Mouse (Mus musculus): Measurements from ENCODE around the gene Sppl3. TPM values are rescaled to one million over a fixed set of nuclear protein-coding genes. Genes with fewer than 3 reads are reported as not detected.
"Not testable (repeated sequence)": the region's sequence is repeated elsewhere in the genome, so short reads cannot be mapped to it uniquely, and the experiment has no call there.

The Sppl3 gene
- polyA plus RNA-seq, 1 experiment from 2014 or later = 43.6 TPM

DNA sequence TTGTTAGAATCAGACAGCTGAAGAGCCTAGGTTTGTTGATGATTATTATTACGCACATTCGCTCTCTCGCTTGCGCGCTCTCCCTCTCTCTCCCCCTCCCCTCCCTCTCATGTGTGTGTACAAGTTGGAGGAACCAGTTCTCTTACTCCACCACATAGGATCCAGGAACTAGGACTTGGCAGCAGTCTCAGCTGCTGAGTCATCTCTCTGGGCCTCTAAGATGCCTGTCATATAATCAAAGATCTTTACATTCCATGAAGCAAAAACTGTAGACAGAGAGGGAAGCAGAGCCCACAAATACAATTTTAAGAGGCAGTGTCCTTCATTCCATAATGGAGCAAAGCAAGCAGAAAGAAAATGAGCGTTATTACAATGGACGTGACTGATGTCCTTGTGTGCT is 61.2 kb downstream of the Sppl3 start:
- H3K27me3 ChIP-seq (ENCODE audit: control insufficient read depth, insufficient read depth, low read length) = no peaks in the 10 kb centered on the region
- no peak for DNase-seq (ENCODE audit: low spot score)
- no peak overlapping the region for H3K4me2 ChIP-seq (ENCODE audit: low read depth, low read length)
- no peaks in the 10 kb centered on the region for H3K36me3 ChIP-seq (replicated peaks; ENCODE audit: control insufficient read depth, insufficient read depth, low read depth, low read length)
- no peaks in the 10 kb centered on the region for H3K4me1 ChIP-seq (ENCODE audit: control insufficient read depth, insufficient read depth, low read length)
- H3K9me3 ChIP-seq (replicated peaks; ENCODE audit: control insufficient read depth, low read length) = no peaks in the 10 kb centered on the region
- no peak overlapping the region for H3K9ac ChIP-seq (replicated peaks; ENCODE audit: low read length)
- H3K27ac ChIP-seq (replicated peaks; ENCODE audit: low read depth, low read length) = no peak overlapping the region
- no peak for ATAC-seq (replicated peaks; ENCODE audit: insufficient number of reproducible peaks, low FRiP score, low TSS enrichment, low read depth)
- 93% methylated on average over 7 of the region's 7 CpGs for WGBS
- H3K4me3 ChIP-seq (ENCODE audit: low read depth, low read length) = no peak overlapping the region

DNA sequence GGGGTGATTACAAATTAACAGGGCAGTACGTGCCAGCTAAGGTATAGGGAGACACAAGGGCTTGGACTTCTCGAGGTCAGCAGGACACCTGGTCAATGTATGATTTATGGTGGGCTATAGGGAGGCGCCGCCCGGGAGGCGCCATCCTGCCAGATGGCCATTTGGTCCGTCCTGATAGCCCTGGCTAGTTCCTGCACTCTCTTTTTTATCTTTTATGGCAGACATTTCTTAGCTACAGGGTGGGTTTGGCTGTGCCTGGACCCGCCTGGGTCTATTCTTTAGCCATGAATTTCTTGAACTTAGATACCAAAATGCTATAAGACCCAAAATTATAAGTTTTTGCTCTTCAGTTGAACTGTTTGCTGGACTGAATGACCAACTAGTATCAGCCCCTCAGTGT is 62.4 kb downstream of the Sppl3 start:
- not testable (repeated sequence) for ATAC-seq (replicated peaks; ENCODE audit: insufficient number of reproducible peaks, low FRiP score, low TSS enrichment, low read depth); H3K27ac ChIP-seq (replicated peaks; ENCODE audit: low read depth, low read length); DNase-seq (ENCODE audit: low spot score); H3K9ac ChIP-seq (replicated peaks; ENCODE audit: low read length); H3K27me3 ChIP-seq (ENCODE audit: control insufficient read depth, insufficient read depth, low read length); H3K4me1 ChIP-seq (ENCODE audit: control insufficient read depth, insufficient read depth, low read length); H3K4me3 ChIP-seq (ENCODE audit: low read depth, low read length); H3K9me3 ChIP-seq (replicated peaks; ENCODE audit: control insufficient read depth, low read length); H3K36me3 ChIP-seq (replicated peaks; ENCODE audit: control insufficient read depth, insufficient read depth, low read depth, low read length); H3K4me2 ChIP-seq (ENCODE audit: low read depth, low read length)
- WGBS = 85% methylated on average over 8 of the region's 8 CpGs

DNA sequence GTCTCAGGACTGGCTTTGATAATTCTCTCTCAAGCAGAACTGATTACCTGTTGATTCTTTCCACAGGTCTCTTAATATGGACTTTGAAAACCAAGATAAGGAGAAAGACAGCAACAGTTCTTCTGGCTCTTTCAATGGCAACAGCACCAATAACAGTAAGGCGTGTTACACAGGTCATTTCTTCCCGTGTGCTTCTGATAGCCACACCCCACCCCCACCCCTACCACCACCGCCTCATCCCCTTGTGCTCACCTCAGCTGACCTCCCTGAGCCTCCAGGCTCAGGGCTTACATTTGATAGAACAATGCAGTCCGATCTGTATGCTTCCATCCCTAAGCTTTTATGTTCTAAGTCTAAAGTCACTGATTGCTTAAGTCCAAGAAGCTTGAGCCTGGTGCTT is 63.8 kb downstream of the Sppl3 start:
- Histone ChIP-seq H3K4me3 (ENCODE audit: low read depth, low read length) (no peak overlapping the region), H3K4me2 (ENCODE audit: low read depth, low read length) (no peak overlapping the region), H3K9ac (replicated peaks; ENCODE audit: low read length) (no peak overlapping the region), H3K4me1 (ENCODE audit: control insufficient read depth, insufficient read depth, low read length) (no peaks in the 10 kb centered on the region), H3K27me3 (ENCODE audit: control insufficient read depth, insufficient read depth, low read length) (no peaks in the 10 kb centered on the region), H3K36me3 (replicated peaks; ENCODE audit: control insufficient read depth, insufficient read depth, low read depth, low read length) (no peaks in the 10 kb centered on the region), H3K27ac (replicated peaks; ENCODE audit: low read depth, low read length) (no peak overlapping the region), H3K9me3 (replicated peaks; ENCODE audit: control insufficient read depth, low read length) (no peaks in the 10 kb centered on the region)
- 85% methylated on average over 4 of the region's 4 CpGs for WGBS
- DNase-seq (ENCODE audit: low spot score) = no peak
- ATAC-seq (replicated peaks; ENCODE audit: insufficient number of reproducible peaks, low FRiP score, low TSS enrichment, low read depth) = no peak

DNA sequence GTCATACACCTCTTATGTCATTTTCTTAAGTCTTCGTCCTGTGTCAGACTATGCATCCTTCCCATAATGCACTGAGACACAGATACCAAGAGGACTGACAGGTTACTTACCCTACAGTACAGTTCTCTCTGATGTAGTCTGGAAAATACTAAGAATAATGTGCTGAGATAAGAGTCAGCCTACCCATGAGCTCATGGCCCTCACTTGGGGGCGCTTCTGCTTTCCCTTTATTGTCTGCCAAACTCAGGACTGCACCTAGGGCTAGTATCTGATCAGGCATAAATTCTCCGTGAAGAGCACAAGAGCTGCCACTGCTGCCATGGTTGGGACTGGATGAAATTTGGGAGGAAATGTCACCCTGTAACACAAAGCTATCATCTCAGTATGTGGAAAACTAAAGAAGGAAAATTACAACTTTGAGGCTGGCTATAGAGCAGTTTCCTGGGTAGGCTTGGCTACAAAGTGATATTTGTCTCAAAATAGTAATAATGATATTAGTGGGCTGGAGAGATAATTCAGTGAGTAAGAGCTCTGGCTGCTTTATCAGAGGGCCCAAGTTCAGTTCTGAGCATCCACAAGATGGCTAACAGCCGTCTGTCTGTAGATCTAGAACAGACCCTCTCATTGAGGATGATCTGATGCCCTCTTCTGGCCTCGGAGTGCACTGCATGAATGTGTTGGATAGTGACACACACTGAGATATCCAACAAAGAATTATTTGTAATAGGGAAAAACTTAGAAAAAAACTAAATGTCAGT is 65.4 kb downstream of the Sppl3 start:
- Histone ChIP-seq H3K9me3 (replicated peaks; ENCODE audit: control insufficient read depth, low read length) (no peaks in the 10 kb centered on the region), H3K9ac (replicated peaks; ENCODE audit: low read length) (no peak overlapping the region), H3K27me3 (ENCODE audit: control insufficient read depth, insufficient read depth, low read length) (no peaks in the 10 kb centered on the region), H3K4me3 (ENCODE audit: low read depth, low read length) (no peak overlapping the region), H3K4me1 (ENCODE audit: control insufficient read depth, insufficient read depth, low read length) (no peaks in the 10 kb centered on the region), H3K4me2 (ENCODE audit: low read depth, low read length) (no peak overlapping the region), H3K36me3 (replicated peaks; ENCODE audit: control insufficient read depth, insufficient read depth, low read depth, low read length) (no peaks in the 10 kb centered on the region), H3K27ac (replicated peaks; ENCODE audit: low read depth, low read length) (no peak overlapping the region)
- 58% methylated on average over 5 of the region's 5 CpGs for WGBS
- DNase-seq (ENCODE audit: low spot score) (peak; percentile 74), ATAC-seq (replicated peaks; ENCODE audit: insufficient number of reproducible peaks, low FRiP score, low TSS enrichment, low read depth) (no peak)

DNA sequence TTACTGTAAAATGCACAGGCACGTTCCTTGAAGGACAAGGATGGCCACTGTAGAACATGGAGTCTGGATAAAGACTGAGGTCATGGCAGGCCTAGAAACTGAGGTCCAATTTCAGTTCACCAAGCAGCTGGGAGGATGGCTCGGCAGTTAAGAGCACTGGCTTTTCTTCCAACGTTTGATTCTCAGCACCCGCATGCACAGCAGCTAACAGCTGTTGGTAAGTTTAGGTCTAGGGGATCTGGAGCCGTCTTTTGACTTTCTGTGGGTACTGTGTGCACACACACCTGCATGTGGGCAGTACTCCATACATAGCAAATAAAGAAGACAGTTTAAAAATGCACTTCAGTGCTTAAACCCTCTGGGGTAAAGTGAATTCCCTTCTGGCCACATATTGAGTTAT is 70.7 kb downstream of the Sppl3 start:
- 81% methylated on average over 5 of the region's 5 CpGs for WGBS
- Histone ChIP-seq H3K4me2 (ENCODE audit: low read depth, low read length) (no peak overlapping the region; the same call in 1 of the 2 replicates), H3K27me3 (ENCODE audit: control insufficient read depth, insufficient read depth, low read length) (no peaks in the 10 kb centered on the region), H3K36me3 (replicated peaks; ENCODE audit: control insufficient read depth, insufficient read depth, low read depth, low read length) (peaks cover 2% of the 10 kb centered on the region), H3K9me3 (replicated peaks; ENCODE audit: control insufficient read depth, low read length) (no peaks in the 10 kb centered on the region), H3K4me1 (ENCODE audit: control insufficient read depth, insufficient read depth, low read length) (no peaks in the 10 kb centered on the region), H3K9ac (replicated peaks; ENCODE audit: low read length) (no peak overlapping the region), H3K4me3 (ENCODE audit: low read depth, low read length) (no peak overlapping the region), H3K27ac (replicated peaks; ENCODE audit: low read depth, low read length) (no peak overlapping the region)
- no peak for ATAC-seq (replicated peaks; ENCODE audit: insufficient number of reproducible peaks, low FRiP score, low TSS enrichment, low read depth)
- DNase-seq (ENCODE audit: low spot score) = no peak

DNA sequence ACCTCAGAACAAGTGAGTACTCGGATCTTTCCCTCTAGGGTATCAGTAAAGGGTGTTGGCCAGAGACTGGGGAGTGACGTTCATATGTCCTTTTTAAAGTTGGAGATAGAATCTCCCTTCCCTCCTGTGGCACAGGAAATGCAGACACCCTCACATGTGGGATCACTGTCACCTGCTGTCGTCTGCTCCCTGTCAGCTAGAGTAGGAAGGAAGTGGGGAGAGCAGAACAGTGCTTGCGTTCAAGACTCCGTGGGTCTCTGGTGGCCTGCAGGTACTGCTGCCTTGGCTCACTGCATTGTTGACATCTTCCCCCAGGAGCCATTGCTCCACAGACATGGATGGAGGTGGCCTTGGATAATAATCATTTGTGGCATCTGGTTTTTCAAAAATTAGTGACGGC is 72.6 kb downstream of the Sppl3 start:
- Histone ChIP-seq H3K9me3 (replicated peaks; ENCODE audit: control insufficient read depth, low read length) (no peaks in the 10 kb centered on the region), H3K4me3 (ENCODE audit: low read depth, low read length) (no peak overlapping the region), H3K4me1 (ENCODE audit: control insufficient read depth, insufficient read depth, low read length) (no peaks in the 10 kb centered on the region), H3K27me3 (ENCODE audit: control insufficient read depth, insufficient read depth, low read length) (no peaks in the 10 kb centered on the region), H3K9ac (replicated peaks; ENCODE audit: low read length) (no peak overlapping the region), H3K36me3 (replicated peaks; ENCODE audit: control insufficient read depth, insufficient read depth, low read depth, low read length) (peaks cover 2% of the 10 kb centered on the region), H3K27ac (replicated peaks; ENCODE audit: low read depth, low read length) (no peak overlapping the region), H3K4me2 (ENCODE audit: low read depth, low read length) (no peak overlapping the region)
- WGBS = 87% methylated on average over 6 of the region's 6 CpGs
- no peak for DNase-seq (ENCODE audit: low spot score)
- ATAC-seq (replicated peaks; ENCODE audit: insufficient number of reproducible peaks, low FRiP score, low TSS enrichment, low read depth) = no peak

DNA sequence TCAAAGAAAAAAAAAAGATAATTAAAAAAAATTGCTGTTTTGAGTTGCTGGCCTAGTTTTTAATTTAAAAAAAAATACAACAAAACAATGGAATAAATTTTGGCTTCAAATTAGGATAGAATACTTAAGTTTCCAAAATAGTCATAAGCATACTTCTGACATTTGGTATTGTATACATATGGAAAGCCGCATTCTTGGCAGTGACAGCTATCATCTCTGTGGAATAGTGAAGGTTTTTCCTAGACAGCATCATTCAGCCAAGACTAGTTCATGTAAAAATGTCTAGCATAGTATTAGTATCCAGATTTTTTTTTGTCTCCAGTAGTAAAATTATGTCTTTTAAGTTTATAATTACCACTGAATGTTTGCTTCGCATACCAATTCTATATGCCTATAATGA is 74.7 kb downstream of the Sppl3 start:
- H3K27me3 ChIP-seq (ENCODE audit: control insufficient read depth, insufficient read depth, low read length) = no peaks in the 10 kb centered on the region
- WGBS = 98% methylated on average over 2 of the region's 2 CpGs
- H3K9me3 ChIP-seq (replicated peaks; ENCODE audit: control insufficient read depth, low read length) = no peaks in the 10 kb centered on the region
- no peak overlapping the region for H3K9ac ChIP-seq (replicated peaks; ENCODE audit: low read length)
- ATAC-seq (replicated peaks; ENCODE audit: insufficient number of reproducible peaks, low FRiP score, low TSS enrichment, low read depth) (no peak), DNase-seq (ENCODE audit: low spot score) (no peak)
- H3K4me2 ChIP-seq (ENCODE audit: low read depth, low read length) = no peak overlapping the region
- no peak overlapping the region for H3K4me3 ChIP-seq (ENCODE audit: low read depth, low read length)
- H3K36me3 ChIP-seq (replicated peaks; ENCODE audit: control insufficient read depth, insufficient read depth, low read depth, low read length) = peaks cover 11% of the 10 kb centered on the region
- no peak overlapping the region for H3K27ac ChIP-seq (replicated peaks; ENCODE audit: low read depth, low read length)
- H3K4me1 ChIP-seq (ENCODE audit: control insufficient read depth, insufficient read depth, low read length) = no peaks in the 10 kb centered on the region

DNA sequence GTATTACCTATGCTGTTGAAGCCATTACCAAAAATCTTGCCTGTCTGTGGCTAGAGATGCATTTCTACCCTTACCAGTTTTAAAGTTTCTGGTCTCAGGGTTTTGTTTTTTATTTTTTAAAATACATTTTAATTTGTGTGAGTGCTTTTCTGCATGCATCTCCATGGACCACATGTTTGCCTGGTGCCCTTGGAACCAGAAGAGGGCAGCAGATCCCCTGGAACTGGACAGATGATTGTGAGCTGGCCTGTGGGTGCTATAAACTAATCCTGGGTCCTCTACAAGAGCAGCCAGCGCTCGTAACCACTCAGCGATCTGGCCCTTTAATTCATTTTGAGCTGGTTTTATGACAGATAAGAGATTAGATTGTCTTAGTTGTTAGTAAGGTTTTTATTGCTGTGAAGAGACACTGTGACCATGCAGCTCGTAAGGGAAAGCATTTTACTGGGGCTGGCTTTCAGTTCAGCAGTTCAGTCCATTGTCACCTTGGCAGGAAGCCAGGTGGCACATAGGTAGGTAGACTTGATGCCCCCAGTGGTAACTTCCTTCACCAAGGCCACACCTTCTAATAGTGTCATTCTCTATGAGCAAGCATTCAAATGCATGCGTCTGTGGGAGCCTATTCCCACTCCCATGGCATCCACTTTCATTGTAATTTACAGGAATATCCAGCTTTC is 78.8 kb downstream of the Sppl3 start:
- H3K36me3 ChIP-seq (replicated peaks; ENCODE audit: control insufficient read depth, insufficient read depth, low read depth, low read length) = peaks cover 8% of the 10 kb centered on the region
- no peaks in the 10 kb centered on the region for H3K9me3 ChIP-seq (replicated peaks; ENCODE audit: control insufficient read depth, low read length)
- no peaks in the 10 kb centered on the region for H3K4me1 ChIP-seq (ENCODE audit: control insufficient read depth, insufficient read depth, low read length)
- H3K9ac ChIP-seq (replicated peaks; ENCODE audit: low read length) = no peak overlapping the region
- whole genome bisulfite sequencing = 97% methylated on average over 5 of the region's 5 CpGs
- ATAC-seq (replicated peaks; ENCODE audit: insufficient number of reproducible peaks, low FRiP score, low TSS enrichment, low read depth) = no peak
- H3K27ac ChIP-seq (replicated peaks; ENCODE audit: low read depth, low read length) = no peak overlapping the region
- DNase-seq (ENCODE audit: low spot score) = no peak
- no peak overlapping the region for H3K4me2 ChIP-seq (ENCODE audit: low read depth, low read length)
- H3K27me3 ChIP-seq (ENCODE audit: control insufficient read depth, insufficient read depth, low read length) = no peaks in the 10 kb centered on the region
- H3K4me3 ChIP-seq (ENCODE audit: low read depth, low read length) = no peak overlapping the region

Measured in embryonic facial prominence, embryonic 11.5 days (tissue).